ENCODE assay signal across 9 mouse cellular contexts in the genomic region with DNA sequence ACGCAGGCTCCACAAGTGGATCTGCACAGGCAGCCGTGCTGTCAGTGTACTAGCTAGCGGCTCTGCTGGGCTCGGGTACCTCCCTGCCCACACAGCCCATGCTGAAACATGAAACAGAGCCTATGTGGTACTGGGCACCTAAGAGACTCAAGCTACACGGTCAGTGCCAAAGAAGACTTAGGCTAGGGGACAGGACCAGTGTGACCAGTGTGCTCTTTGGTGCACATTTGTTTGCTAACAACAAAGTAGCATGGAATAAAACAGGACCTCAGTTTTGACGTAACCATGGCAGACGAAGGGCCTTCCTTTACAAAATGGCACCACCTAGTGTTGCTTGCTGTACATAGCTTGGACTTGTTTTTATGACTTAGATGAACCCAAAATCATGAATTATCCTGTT. TPM values are rescaled to one million over a fixed set of nuclear protein-coding genes. Genes with fewer than 3 reads are reported as not detected.
A peak's percentile ranks its signal among the peaks of the same experiment; 100 is the strongest.
DNase-seq lines count a peak whose midpoint lies in the region; ATAC-seq lines count a peak whose summit lies in the region.
"Had no signal": no experiment of that assay in that cellular context is flagged by ENCODE, and none has a peak within 500 bp of the region (broad histone marks: within the 10 kb centered on the region; RNA-seq: fewer than 3 reads in every experiment).

No protein-coding gene starts in this region.

- intact Hi-C loops in left cerebral cortex, postnatal 14 days (cut with DNase I), result no loop called here

- H3K9ac ChIP-seq in intestine, embryonic 15.5 days, result no peak overlapping the region
- no peak overlapping the region for H3K9ac ChIP-seq in intestine, embryonic 16.5 days (ENCODE audit: low read depth, low read length)
- no peak overlapping the region for H3K9ac ChIP-seq in embryonic facial prominence, embryonic 13.5 days
- H3K9ac ChIP-seq in hindbrain, embryonic 12.5 days, result no peak overlapping the region
- H3K9ac ChIP-seq: liver, embryonic 15.5 days had no signal

- peak; percentile 57 for DNase-seq in MN1 (ENCODE audit: low spot score)
- peak; percentile 70 for DNase-seq in left cerebral cortex, postnatal 14 days (ENCODE audit: low spot score in 2 of 2)
- peak; percentile 57 for DNase-seq in naive thymus-derived CD4-positive, alpha-beta T cell, adult 2 months (ENCODE audit: low read depth)
- no peak for DNase-seq in urinary bladder, adult 18-20 months (ENCODE audit: low spot score in 2 of 2)

- H3K27ac ChIP-seq in intestine, embryonic 15.5 days, result no peak overlapping the region
- H3K27ac ChIP-seq in intestine, embryonic 16.5 days (ENCODE audit: low read length), result no peak overlapping the region
- H3K27ac ChIP-seq in embryonic facial prominence, embryonic 13.5 days, result no peak overlapping the region
- no peak overlapping the region for H3K27ac ChIP-seq in hindbrain, embryonic 12.5 days
- H3K27ac ChIP-seq: liver, embryonic 15.5 days had no signal

- ATAC-seq in intestine, embryonic 15.5 days, result peak; percentile 54
- ATAC-seq in intestine, embryonic 16.5 days, result no peak
- no peak; the same call in 1 of the 2 replicates for ATAC-seq in embryonic facial prominence, embryonic 13.5 days (ENCODE audit: insufficient number of reproducible peaks, insufficient read depth, low FRiP score, low TSS enrichment, low read depth)
- peak; percentile 29; the same call in 1 of the 2 replicates for ATAC-seq in hindbrain, embryonic 12.5 days (ENCODE audit: low FRiP score)

- H3K9me3 ChIP-seq in intestine, embryonic 15.5 days, result no peaks in the 10 kb centered on the region
- H3K9me3 ChIP-seq in intestine, embryonic 16.5 days (ENCODE audit: control insufficient read depth, low read length), result no peaks in the 10 kb centered on the region
- H3K9me3 ChIP-seq in embryonic facial prominence, embryonic 13.5 days, result no peaks in the 10 kb centered on the region
- H3K9me3 ChIP-seq in hindbrain, embryonic 12.5 days (replicated peaks), result no peaks in the 10 kb centered on the region
- H3K9me3 ChIP-seq: liver, embryonic 15.5 days had no signal

- H3K4me3 ChIP-seq in intestine, embryonic 15.5 days (replicated peaks), result no peak overlapping the region
- no peak overlapping the region for H3K4me3 ChIP-seq in intestine, embryonic 16.5 days (ENCODE audit: low read length)
- H3K4me3 ChIP-seq in embryonic facial prominence, embryonic 13.5 days, result no peak overlapping the region
- no peak overlapping the region for H3K4me3 ChIP-seq in hindbrain, embryonic 12.5 days
- H3K4me3 ChIP-seq: liver, embryonic 15.5 days had no signal

- WGBS in intestine, embryonic 15.5 days, result 42% methylated on average over 7 of the region's 7 CpGs
- 44% methylated on average over 7 of the region's 7 CpGs for whole genome bisulfite sequencing in intestine, embryonic 16.5 days
- 41% methylated on average over 7 of the region's 7 CpGs for WGBS in embryonic facial prominence, embryonic 13.5 days
- 51% methylated on average over 7 of the region's 7 CpGs for WGBS in hindbrain, embryonic 12.5 days

- H3K4me2 ChIP-seq in intestine, embryonic 15.5 days (replicated peaks), result no peak overlapping the region
- H3K4me2 ChIP-seq in intestine, embryonic 16.5 days (ENCODE audit: low read depth, low read length), result no peak overlapping the region
- 0 out of 2 replicates have a peak overlapping the region, but pooled peaks have one; percentile 2 for H3K4me2 ChIP-seq in embryonic facial prominence, embryonic 13.5 days
- no peak overlapping the region for H3K4me2 ChIP-seq in hindbrain, embryonic 12.5 days (replicated peaks)
- H3K4me2 ChIP-seq: liver, embryonic 15.5 days had no signal

- H3K4me1 ChIP-seq in intestine, embryonic 15.5 days (replicated peaks), result no peaks in the 10 kb centered on the region
- no peaks in the 10 kb centered on the region for H3K4me1 ChIP-seq in intestine, embryonic 16.5 days (ENCODE audit: control insufficient read depth, insufficient read depth, low read length)
- no peaks in the 10 kb centered on the region for H3K4me1 ChIP-seq in embryonic facial prominence, embryonic 13.5 days
- no peaks in the 10 kb centered on the region for H3K4me1 ChIP-seq in hindbrain, embryonic 12.5 days

- H3K27me3 ChIP-seq in intestine, embryonic 15.5 days (replicated peaks), result no peaks in the 10 kb centered on the region
- no peaks in the 10 kb centered on the region for H3K27me3 ChIP-seq in intestine, embryonic 16.5 days (replicated peaks; ENCODE audit: control insufficient read depth, insufficient read depth, low read length)
- H3K27me3 ChIP-seq in embryonic facial prominence, embryonic 13.5 days, result no peaks in the 10 kb centered on the region
- H3K27me3 ChIP-seq in hindbrain, embryonic 12.5 days, result no peaks in the 10 kb centered on the region
- H3K27me3 ChIP-seq: liver, embryonic 15.5 days had no signal

- no peaks in the 10 kb centered on the region for H3K36me3 ChIP-seq in intestine, embryonic 15.5 days
- no peaks in the 10 kb centered on the region for H3K36me3 ChIP-seq in intestine, embryonic 16.5 days (ENCODE audit: control insufficient read depth, insufficient read depth, low read length)
- H3K36me3 ChIP-seq in embryonic facial prominence, embryonic 13.5 days, result no peaks in the 10 kb centered on the region
- no peaks in the 10 kb centered on the region for H3K36me3 ChIP-seq in hindbrain, embryonic 12.5 days
- H3K36me3 ChIP-seq: liver, embryonic 15.5 days had no signal

RNA-seq across cellular contexts. Expression of gene Ropn1l, which starts 6.4 kb away (rescaled TPM):
- 2.0 and 2.3 TPM in 2 replicates for polyA plus RNA-seq in intestine, embryonic 15.5 days (2015; fragmentation: Nextera tagmentation; extraction: Ambion mirVana)
- 1.7 and 1.9 TPM in 2 replicates for polyA plus RNA-seq in intestine, embryonic 16.5 days (2015; fragmentation: Nextera tagmentation; extraction: Ambion mirVana)
- 0.94 and 1.5 TPM in 2 replicates for polyA plus RNA-seq in embryonic facial prominence, embryonic 13.5 days (2015; fragmentation: Nextera tagmentation; extraction: Ambion mirVana)
- polyA plus RNA-seq in hindbrain, embryonic 12.5 days (2016; fragmentation: Nextera tagmentation; extraction: Ambion mirVana), result 2.8 and 2.9 TPM in 2 replicates
- 1 to 10 TPM; 1.1 to 1.7 TPM for total RNA-seq in left cerebral cortex, postnatal 14 days (2021)

Comparison
In these comparisons a context has a peak if more than half of its experiments do, and no peak if none do; other contexts are left out.
1. ATAC-seq: peak in intestine, embryonic 15.5 days (single experiment) and hindbrain, embryonic 12.5 days (single experiment); none in intestine, embryonic 16.5 days (single experiment) and embryonic facial prominence, embryonic 13.5 days (single experiment).
2. DNase-seq: peak in MN1 (single experiment), left cerebral cortex, postnatal 14 days (2 of 2) and naive thymus-derived CD4-positive, alpha-beta T cell, adult 2 months (single experiment); none in urinary bladder, adult 18-20 months (0 of 2).